Mouse (Mus musculus) liver, embryonic 11.5 days (tissue): ENCODE measurements around the gene Fshr. TPM values are rescaled to one million over a fixed set of nuclear protein-coding genes. Genes with fewer than 3 reads are reported as not detected.
"Not testable (repeated sequence)": the region's sequence is repeated elsewhere in the genome, so short reads cannot be mapped to it uniquely, and the experiment has no call there.

Experiments
- ATAC-seq: fragments of 200-750 bp; cut with Nextera tagmentation; replicated peaks from 2 replicates; pipeline ENCODE4 v1.8.0; 2017; ENCODE audit warnings: moderate number of reproducible peaks, mild to moderate bottlenecking, moderate TSS enrichment, moderate library complexity; ENCODE audit not compliant: low FRiP score
- DNase-seq: peaks from one replicate; pipeline ENCODE4 v3.0.0-alpha.2; 2017; ENCODE audit warnings: low spot score
- H3K27ac ChIP-seq: fragments of 300-500 bp; sonication (generic); 2 replicates; pipeline ENCODE4 v1.5.1; 2014; ENCODE audit warnings: mild to moderate bottlenecking, low read depth, low read length, control low read depth
- H3K27me3 ChIP-seq: fragments of 300-500 bp; sonication (generic); replicated peaks from 2 replicates; pipeline ENCODE4 v1.6.1; 2014; ENCODE audit warnings: low read length, mixed read lengths; ENCODE audit not compliant: control insufficient read depth, insufficient read depth
- H3K36me3 ChIP-seq: fragments of 300-500 bp; sonication (generic); 2 replicates; pipeline ENCODE4 v1.6.1; 2014; ENCODE audit warnings: mild to moderate bottlenecking, low read length, moderate library complexity, mixed read lengths; ENCODE audit not compliant: control insufficient read depth, insufficient read depth
- H3K4me1 ChIP-seq: fragments of 300-500 bp; sonication (generic); replicated peaks from 2 replicates; pipeline ENCODE4 v1.6.1; 2014; ENCODE audit warnings: low read length, mixed read lengths; ENCODE audit not compliant: control insufficient read depth, insufficient read depth
- H3K4me2 ChIP-seq: fragments of 300-500 bp; sonication (generic); 2 replicates; pipeline ENCODE4 v1.6.1; 2014; ENCODE audit warnings: mild to moderate bottlenecking, control low read depth, moderate library complexity
- H3K4me3 ChIP-seq: fragments of 300-500 bp; sonication (generic); 2 replicates; pipeline ENCODE4 v1.5.1; 2014; ENCODE audit warnings: low read depth, low read length, control low read depth
- H3K9ac ChIP-seq: fragments of 300-500 bp; sonication (generic); 2 replicates; pipeline ENCODE4 v1.6.1; 2014; ENCODE audit warnings: low read depth, low read length, control low read depth
- H3K9me3 ChIP-seq: fragments of 300-500 bp; sonication (generic); 2 replicates; pipeline ENCODE4 v1.6.1; 2016; ENCODE audit warnings: low read length, inconsistent platforms, mixed read lengths; ENCODE audit not compliant: control insufficient read depth
- WGBS: fragments of 180-500 bp; shearing (Covaris S2); extraction: QIAGEN DNeasy Blood & Tissue Kit; methylation state at CpG from one replicate; pipeline ENCODE4 v1.1.7; 2014; 5-methylcytosine and 5-hydroxymethylcytosine counted together
- polyA plus RNA-seq: library from polyadenylated mRNA; unstranded; fragments of >200 nt; fragmentation: Nextera tagmentation; extraction: Ambion mirVana; gene quantifications from 2 replicates; pipeline ENCODE4 v1.2.1, GENCODE M21; 2014

The Fshr gene
- not detected in 2 replicates for polyA plus RNA-seq

DNA sequence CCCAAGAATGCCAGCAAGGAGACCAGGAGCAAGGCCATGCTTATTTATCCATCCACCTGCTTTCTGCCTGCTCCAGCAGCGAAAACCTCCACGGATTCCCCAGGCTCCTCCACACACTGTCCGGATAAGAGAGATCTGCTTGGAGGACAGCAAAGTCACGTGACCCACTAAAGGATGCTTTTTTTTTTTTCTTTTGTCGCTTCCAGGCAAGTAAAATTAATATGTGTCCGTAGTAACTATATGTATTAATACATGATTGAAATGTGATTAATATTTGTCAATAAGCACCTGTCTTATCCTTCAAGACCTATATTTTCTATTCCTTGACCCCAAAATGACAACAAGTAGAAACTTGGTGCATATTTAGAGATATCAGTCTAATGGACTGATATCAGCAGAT lies at the start of gene Fshr:
Gene Fshr (minus strand): TSS at position 101 of the 400 bp plus-strand sequence.
- no peak within 1 kb of the TSS for H3K9ac ChIP-seq
- H3K27me3 ChIP-seq = no peaks in the 10 kb centered on the region
- ATAC-seq = no peak

DNA sequence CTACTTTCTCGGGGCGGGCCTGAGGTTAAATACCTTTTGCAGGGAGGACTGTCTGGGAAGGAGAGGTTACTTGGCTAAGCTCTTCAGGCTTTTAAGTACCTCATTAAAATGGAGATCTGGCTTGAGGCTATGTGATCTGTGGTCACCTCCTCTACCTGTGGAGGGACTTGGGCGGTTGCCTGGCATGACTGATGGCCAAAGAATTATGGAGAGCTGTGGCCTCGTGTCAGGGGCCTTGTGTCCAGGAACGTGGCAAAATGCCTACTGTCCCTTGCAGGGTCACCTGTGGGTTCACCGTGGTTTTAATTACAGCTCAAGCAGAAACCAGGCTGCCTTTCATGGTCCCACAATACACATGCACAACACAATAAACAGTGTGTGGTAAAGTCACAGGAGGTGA lies 1.7 kb upstream of the Fshr start:
- Histone ChIP-seq H3K36me3 (no peaks in the 10 kb centered on the region), H3K4me2 (no peak overlapping the region), H3K27me3 (no peaks in the 10 kb centered on the region), H3K9me3 (no peaks in the 10 kb centered on the region), H3K4me1 (no peaks in the 10 kb centered on the region), H3K27ac (no peak overlapping the region), H3K9ac (no peak overlapping the region), H3K4me3 (no peak overlapping the region)
- no peak for ATAC-seq
- 83% methylated on average over 6 of the region's 6 CpGs for WGBS
- DNase-seq = no peak

More for the DNA sequence above, at the start of gene Fshr:
- H3K4me3 ChIP-seq = no peak within 1 kb of the TSS
- no peaks in the 10 kb centered on the region for H3K9me3 ChIP-seq
- H3K27ac ChIP-seq = no peak within 1 kb of the TSS
- DNase-seq = no peak
- no peak within 1 kb of the TSS for H3K4me2 ChIP-seq
- H3K4me1 ChIP-seq = no peaks in the 10 kb centered on the region
- H3K36me3 ChIP-seq = no peaks in the 10 kb centered on the region
- WGBS = 82% methylated on average over 6 of the region's 6 CpGs

DNA sequence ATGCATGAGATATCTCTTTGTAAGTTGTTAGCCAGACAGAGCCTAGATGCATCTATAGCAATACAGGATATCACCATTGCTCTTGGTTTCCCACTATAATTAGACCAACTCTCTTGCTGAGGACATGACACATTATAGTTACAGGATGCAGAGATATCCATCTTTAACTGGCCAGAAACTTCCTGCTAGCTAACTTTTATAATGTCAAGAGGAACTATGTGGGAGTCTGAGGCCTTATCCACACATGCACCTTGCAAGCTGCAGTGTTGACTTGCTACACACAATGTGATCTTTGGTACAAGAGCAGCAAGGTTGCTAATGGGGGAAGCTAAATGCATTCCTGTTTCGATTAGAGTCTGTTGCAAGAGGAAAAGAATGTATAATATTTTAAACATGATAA lies 26.9 kb downstream of the Fshr start:
- Histone ChIP-seq H3K36me3 (no peaks in the 10 kb centered on the region), H3K9me3 (no peaks in the 10 kb centered on the region), H3K27me3 (no peaks in the 10 kb centered on the region), H3K4me2 (no peak overlapping the region), H3K27ac (no peak overlapping the region), H3K4me3 (no peak overlapping the region), H3K4me1 (no peaks in the 10 kb centered on the region), H3K9ac (no peak overlapping the region)
- 37% methylated on average over 1 of the region's 1 CpGs for WGBS
- DNase-seq = no peak
- ATAC-seq = no peak

DNA sequence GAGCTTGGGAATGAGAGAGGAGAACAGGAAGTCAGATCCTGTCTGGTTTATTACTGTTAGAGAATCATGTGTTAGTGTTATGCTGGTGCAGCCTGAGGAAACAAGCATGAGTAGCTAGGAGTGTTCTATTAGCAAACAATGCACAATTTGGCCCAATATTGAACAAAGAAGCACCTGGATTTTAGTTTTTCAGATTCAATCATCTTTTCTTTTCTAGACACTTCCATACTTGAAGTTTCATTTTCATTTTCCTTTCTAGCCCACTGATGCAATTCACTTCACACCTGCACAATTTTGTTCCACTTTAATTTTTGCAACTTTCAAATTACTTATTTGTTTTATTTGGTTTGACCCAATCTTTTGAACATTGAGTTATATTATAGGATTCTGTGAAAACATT lies 35.7 kb downstream of the Fshr start:
- no peak overlapping the region for H3K4me2 ChIP-seq
- no peak overlapping the region for H3K9ac ChIP-seq
- ATAC-seq (no peak), DNase-seq (no peak)
- H3K4me3 ChIP-seq = no peak overlapping the region
- no peaks in the 10 kb centered on the region for H3K36me3 ChIP-seq
- no peaks in the 10 kb centered on the region for H3K27me3 ChIP-seq
- H3K27ac ChIP-seq = no peak overlapping the region
- H3K4me1 ChIP-seq = no peaks in the 10 kb centered on the region
- H3K9me3 ChIP-seq = no peaks in the 10 kb centered on the region

DNA sequence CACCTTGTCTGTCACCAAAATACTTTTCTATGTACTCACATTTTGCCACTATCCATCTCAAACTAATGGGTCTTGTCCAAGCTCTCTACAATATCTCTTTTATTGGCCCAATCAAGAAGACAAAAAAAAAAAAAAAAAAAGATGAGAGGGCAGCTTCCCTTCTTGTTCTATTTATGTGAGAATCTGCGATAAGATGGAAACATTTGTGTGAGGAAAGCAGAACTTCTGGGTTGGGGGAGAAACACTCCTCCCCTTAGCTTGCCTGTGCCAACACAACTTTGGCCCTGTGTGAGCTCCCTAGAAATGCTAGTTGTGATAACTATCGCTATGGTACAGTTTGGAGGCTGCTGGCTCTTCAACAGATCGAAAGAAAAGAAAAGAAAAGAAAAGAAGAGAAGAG lies 38.0 kb downstream of the Fshr start:
- Histone ChIP-seq H3K36me3 (no peaks in the 10 kb centered on the region), H3K9ac (no peak overlapping the region), H3K4me1 (no peaks in the 10 kb centered on the region), H3K4me3 (no peak overlapping the region), H3K9me3 (no peaks in the 10 kb centered on the region), H3K27ac (no peak overlapping the region), H3K4me2 (no peak overlapping the region), H3K27me3 (no peaks in the 10 kb centered on the region)
- DNase-seq (no peak), ATAC-seq (no peak)
- WGBS = 87% methylated on average over 3 of the region's 3 CpGs

DNA sequence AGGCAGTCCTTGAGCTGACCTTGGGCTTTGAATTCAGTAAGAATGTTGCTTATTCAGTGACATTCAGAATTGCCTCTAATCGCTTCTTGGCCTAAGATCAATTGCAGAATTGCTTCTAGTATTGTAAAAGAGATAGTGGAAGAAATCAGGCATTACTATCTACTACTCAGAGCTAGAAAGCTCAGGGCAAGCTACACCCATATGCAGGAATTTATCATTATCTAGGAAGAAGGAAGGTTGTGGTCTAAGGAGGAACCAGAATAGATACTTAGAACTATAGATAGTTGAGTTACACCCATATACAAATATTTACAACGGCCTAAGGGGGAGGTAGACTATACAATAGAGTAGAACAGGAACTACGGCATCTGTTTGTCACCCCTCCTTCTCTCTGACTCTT lies 41.1 kb downstream of the Fshr start:
- not testable (repeated sequence) for H3K4me1 ChIP-seq, ATAC-seq, H3K9me3 ChIP-seq, DNase-seq, H3K27ac ChIP-seq, H3K27me3 ChIP-seq, H3K4me2 ChIP-seq, H3K36me3 ChIP-seq, H3K4me3 ChIP-seq, H3K9ac ChIP-seq
- WGBS = 83% methylated on average over 3 of the region's 3 CpGs

DNA sequence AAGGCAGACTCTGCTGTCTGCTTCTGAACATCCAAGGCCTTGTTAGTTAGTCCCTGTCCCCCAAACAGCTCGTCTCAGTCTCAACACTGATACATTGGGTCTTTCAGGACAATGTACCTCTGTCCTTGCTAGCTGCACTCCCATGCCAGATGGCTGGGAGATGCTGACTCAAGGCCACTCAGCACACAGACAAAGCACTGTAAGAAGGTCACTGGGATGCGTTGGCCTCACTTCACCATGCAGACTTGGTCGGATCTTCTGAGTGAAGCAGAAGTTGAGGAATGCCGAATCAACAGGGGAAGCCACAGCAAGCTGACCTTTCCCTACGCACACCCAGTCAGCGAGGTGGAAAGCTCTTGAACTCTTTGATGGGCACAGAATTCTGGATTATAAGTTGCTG lies 55.7 kb downstream of the Fshr start:
- DNase-seq = no peak
- ATAC-seq = no peak
- Histone ChIP-seq H3K4me2 (no peak overlapping the region), H3K27me3 (no peaks in the 10 kb centered on the region), H3K4me3 (no peak overlapping the region), H3K27ac (no peak overlapping the region), H3K4me1 (no peaks in the 10 kb centered on the region), H3K9ac (no peak overlapping the region), H3K36me3 (no peaks in the 10 kb centered on the region), H3K9me3 (no peaks in the 10 kb centered on the region)
- WGBS = 83% methylated on average over 6 of the region's 6 CpGs

DNA sequence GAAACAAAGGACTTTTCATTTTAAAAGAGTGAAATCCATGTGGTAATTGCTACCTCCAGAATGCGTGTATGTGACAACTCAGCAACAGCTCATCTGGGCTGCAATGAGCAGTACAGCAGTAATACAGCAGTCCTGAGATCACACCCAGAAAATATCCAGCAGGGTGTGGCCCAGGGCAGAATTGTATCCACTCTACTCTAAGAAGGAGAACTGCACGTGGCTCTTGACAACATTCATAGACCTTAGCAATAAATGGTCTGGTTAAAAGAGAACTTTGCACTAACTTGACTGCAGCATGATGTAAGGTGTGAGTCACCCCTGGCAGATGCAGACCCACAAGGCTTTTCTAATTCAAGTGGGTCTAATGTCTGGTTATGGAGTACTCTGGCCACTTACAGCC lies 80.5 kb downstream of the Fshr start:
- no peak for ATAC-seq
- 79% methylated on average over 2 of the region's 2 CpGs for WGBS
- DNase-seq = no peak

DNA sequence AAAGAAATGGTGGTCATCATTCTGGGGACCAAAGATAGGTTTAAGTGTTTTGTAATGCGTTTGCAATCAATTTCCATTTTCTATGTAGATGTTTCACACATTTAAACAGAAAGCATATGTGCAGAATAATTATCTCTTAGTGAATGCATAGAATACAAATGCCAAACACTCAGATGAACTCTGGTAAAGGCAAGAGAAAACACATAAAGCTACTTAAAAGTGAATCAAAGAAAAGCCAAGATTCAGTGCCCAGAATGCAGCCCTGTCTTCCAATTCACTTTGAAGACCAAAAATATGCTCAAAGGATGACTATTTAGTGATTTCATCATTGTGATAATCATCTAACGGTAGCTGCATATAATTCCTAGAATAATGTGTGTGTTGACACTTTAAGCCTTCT lies 81.2 kb downstream of the Fshr start:
- H3K27ac ChIP-seq = no peak overlapping the region
- H3K9me3 ChIP-seq = no peaks in the 10 kb centered on the region
- no peaks in the 10 kb centered on the region for H3K27me3 ChIP-seq
- 61% methylated on average over 2 of the region's 2 CpGs for WGBS
- H3K4me1 ChIP-seq = no peaks in the 10 kb centered on the region
- no peak overlapping the region for H3K4me2 ChIP-seq
- ATAC-seq = no peak
- no peak overlapping the region for H3K4me3 ChIP-seq
- H3K36me3 ChIP-seq = no peaks in the 10 kb centered on the region
- no peak for DNase-seq
- no peak overlapping the region for H3K9ac ChIP-seq

More for the DNA sequence above, 80.5 kb downstream of the Fshr start:
- H3K4me3 ChIP-seq = no peak overlapping the region
- no peaks in the 10 kb centered on the region for H3K27me3 ChIP-seq
- H3K9ac ChIP-seq = no peak overlapping the region
- H3K27ac ChIP-seq = no peak overlapping the region
- H3K36me3 ChIP-seq = no peaks in the 10 kb centered on the region
- no peaks in the 10 kb centered on the region for H3K9me3 ChIP-seq
- H3K4me1 ChIP-seq = no peaks in the 10 kb centered on the region
- no peak overlapping the region for H3K4me2 ChIP-seq
